Mouse (Mus musculus) mesoderm, embryonic 11.5 days (tissue): Measurements from ENCODE around the gene Napsa.

ENCODE experiments used
- DNase-seq: peaks from one replicate; pipeline ENCODE4 v3.0.0-alpha.2; 2012; ENCODE audit warnings: low read depth, low spot score

Gene Napsa

GRCm38 (mm10) chr7:44570989-44571388, 1.2 kb upstream of the Napsa start:
- no peak for DNase-seq

GRCm38 (mm10) chr7:44571811-44572210, 369 bp upstream of the Napsa start:
- no peak for DNase-seq

DNA sequence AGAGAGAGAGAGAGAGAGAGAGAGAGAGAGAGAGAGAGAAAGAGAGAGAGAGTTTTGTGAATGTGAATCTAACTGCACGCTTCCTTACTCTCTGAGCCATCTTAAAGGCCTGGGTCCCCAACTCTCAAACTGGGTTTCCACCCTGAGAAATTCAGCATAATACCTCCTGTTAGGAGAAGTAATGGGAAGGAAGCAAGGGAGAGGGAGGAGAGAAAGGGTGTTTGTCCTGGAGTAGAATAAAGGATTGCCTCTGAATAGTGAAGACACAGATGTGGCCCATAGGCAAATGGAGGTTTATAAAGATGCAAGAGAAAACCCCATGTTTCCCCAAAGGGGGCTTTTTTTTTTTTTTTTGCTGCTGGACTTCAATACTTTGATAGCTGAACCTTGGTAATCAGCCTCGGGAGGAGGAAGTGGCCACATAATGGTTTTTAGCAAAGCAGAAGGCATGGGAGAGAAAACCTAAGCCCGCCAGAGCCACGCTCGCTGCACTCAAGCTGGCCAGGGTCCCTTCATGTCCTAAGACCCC, 840 bp downstream of the Napsa start:
- no peak for DNase-seq

DNA sequence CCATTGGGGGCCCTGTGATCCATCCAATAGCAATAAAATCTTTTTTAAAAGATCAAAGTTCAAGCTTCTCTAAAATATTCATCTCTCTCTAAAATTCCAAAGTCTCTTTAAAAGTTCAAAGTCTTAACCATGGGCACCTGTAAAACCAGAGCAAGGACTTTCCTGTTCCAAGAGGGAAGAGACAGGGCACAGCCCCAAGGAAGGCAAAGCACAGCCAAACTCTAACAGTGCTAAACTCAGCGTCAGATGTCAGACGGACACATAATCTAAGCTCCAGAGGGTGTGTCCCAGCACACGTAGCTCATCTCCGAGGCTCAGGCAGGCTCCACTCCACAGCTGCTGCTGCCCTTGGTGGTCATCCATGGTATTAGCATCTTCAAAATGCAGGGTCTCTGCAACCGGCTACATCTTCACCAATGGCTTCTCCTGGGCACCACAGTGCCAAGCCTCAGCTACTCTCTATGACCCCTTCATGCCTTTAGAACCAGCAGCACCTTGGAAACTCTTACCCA, 4.2 kb downstream of the Napsa start:
- DNase-seq: no peak

DNA sequence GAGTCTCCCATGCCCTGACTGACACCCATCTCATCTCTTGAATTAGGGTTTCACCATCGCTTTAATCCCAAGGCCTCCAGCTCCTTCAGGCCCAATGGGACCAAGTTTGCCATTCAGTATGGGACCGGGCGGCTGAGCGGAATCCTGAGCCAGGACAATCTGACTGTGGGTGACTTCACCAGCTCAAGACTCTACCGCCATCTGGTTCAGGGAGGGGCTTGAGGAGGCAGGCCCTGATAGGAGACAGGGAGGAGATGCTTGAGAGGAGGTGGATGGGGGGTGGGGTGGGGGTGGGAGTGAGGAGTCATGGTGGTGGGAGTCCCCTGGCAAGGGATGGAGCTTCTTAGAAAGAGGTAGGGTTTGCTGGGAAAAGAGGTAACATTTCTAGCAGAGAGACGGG, 9.5 kb downstream of the Napsa start:
- DNase-seq: no peak

GRCm38 (mm10) chr7:44582709-44583108, 10.5 kb downstream of the Napsa start:
- no peak for DNase-seq

DNA sequence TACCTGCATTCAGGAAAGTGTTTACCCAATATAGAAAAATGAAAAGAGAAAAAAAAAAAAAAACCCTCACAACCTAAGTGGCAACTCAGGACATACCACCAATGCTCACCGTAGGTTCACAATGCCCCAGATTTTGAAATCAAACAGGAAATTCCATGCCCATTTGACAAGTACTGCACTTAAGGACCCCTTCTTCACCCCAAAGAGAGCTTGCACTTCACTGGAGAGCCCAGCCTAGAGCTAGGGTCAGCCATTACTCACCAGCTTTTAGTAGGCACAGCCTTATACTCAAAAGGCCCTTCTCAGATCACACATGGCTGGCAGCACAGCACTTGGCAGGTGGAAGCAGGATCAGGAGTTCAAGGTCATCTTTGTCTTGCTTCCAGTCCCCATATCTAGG, 11.0 kb downstream of the Napsa start:
- DNase-seq: no peak

- DNase-seq: no peak
Measured at GRCm38 (mm10) chr7:44584265-44584804, 12.2 kb downstream of the Napsa start.

GRCm38 (mm10) chr7:44584921-44585320, 12.7 kb downstream of the Napsa start:
- DNase-seq: no peak

GRCm38 (mm10) chr7:44585606-44586005, 13.4 kb downstream of the Napsa start:
- no peak for DNase-seq

DNA sequence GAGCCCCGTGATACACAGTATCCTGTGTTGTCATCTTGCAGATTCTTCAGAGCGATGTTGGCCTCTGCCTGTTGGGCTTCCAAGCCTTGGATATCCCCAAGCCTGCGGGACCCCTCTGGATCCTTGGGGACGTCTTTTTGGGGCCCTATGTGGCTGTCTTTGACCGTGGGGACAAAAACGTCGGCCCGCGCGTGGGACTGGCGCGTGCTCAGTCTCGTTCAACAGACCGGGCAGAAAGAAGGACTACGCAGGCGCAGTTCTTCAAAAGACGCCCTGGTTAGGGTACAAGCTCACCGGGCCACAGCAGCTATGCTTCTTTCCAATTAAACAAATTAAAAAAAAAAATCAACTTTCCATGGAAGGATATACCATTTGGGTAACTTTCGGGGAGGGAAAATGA, 14.3 kb downstream of the Napsa start:
- DNase-seq: no peak

DNA sequence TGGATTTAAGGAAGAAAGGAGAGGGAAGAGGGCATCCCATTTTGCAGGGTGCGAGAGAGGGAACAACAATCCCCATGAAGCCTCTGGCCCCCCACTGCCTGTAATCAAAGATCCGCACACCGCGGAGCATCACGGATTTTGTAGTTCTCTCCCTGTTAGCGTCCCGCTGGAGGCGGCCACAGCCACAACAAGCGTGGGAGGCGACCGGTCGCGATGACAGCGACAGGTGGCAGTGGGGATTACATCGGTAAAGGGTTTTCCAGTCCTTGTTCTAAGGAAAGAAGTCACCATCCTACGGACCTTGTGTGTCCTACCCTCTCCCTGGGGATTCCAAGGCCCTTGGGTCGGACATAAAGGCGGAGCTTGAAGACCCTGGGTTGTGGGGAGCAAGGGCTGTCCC, 14.8 kb downstream of the Napsa start:
- DNase-seq: peak; percentile 69

- DNase-seq: no peak
Measured at GRCm38 (mm10) chr7:44587676-44588075, 15.5 kb downstream of the Napsa start.

DNA sequence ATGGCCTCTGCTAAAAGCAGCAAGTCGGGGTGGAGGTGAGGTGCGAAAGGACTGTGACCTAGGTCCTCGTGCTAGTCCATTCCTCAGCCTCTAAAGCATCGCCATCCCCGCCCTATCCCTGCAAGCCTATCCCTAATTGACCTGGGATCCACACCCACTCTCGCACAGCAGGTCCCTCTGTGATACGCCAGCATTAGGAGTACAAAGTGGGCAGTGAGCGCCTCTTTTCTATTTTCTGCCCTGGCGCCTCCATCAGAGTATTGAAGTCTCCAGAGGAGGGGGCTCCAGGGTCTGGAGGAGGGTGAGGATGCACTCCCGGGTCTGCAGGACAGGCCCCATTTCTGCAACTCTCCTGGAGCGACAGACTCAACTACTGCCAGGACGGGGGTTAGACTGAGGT, 16.2 kb downstream of the Napsa start:
- no peak for DNase-seq

GRCm38 (mm10) chr7:44589149-44589548, 17.0 kb downstream of the Napsa start:
- peak; percentile 90 for DNase-seq

GRCm38 (mm10) chr7:44589946-44590345, 17.8 kb downstream of the Napsa start:
- DNase-seq: no peak

GRCm38 (mm10) chr7:44590402-44591347, 18.5 kb downstream of the Napsa start, which contains the start of gene Kcnc3:
Gene Kcnc3 (plus strand): TSS chr7:44590664.
- DNase-seq: peak; percentile 96

GRCm38 (mm10) chr7:44591348-44592116, 19.4 kb downstream of the Napsa start:
- no peak for DNase-seq

- DNase-seq: no peak
Measured at GRCm38 (mm10) chr7:44593051-44593450, 20.9 kb downstream of the Napsa start.

DNA sequence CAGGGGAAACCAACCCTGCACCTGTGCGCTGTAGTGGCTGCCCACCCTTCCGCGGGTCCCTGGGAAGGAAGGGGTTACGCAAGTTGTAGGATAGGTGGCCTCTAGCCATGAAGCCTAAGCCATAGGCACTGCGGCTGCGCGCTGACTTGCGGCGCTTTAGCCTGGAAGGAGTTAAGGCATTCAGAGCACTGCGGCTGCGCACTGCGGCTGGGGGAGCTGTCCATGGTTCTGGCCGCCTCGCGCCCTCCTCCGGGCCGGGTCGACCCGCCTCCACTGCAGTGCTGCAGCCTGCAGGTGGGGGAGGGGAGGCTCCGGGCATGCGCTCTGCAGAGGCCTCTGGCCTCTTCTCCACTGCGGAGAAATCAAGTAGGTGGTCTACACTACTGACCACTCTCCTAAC, 21.6 kb downstream of the Napsa start:
- DNase-seq: peak; percentile 92

- no peak for DNase-seq
Measured at GRCm38 (mm10) chr7:44594291-44594690, 22.1 kb downstream of the Napsa start.

DNA sequence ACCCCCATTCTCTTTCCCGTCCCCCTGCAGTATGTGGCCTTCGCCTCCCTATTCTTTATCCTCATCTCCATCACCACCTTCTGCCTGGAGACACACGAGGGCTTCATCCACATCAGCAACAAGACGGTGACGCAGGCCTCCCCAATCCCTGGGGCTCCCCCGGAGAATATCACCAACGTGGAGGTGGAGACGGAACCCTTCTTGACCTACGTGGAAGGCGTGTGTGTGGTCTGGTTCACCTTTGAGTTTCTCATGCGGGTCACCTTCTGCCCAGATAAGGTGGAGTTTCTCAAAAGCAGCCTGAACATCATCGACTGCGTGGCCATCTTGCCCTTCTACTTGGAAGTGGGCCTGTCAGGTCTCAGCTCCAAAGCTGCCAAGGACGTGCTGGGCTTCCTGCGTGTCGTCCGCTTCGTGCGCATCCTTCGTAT, 23.0 kb downstream of the Napsa start:
- DNase-seq: no peak
